Mouse (Mus musculus): Measurements from ENCODE around the gene Sbno2.

Sbno2 gene

GRCm38 (mm10) chr10:80033511-80034391 lies 71.6 kb downstream of the Sbno2 start:
- peak; percentile 63 to 67 for DNase-seq

GRCm38 (mm10) chr10:80032799-80033480 lies 72.4 kb downstream of the Sbno2 start:
- peak; percentile 71 to 77 for DNase-seq

GRCm38 (mm10) chr10:80030736-80031135 lies 74.6 kb downstream of the Sbno2 start:
- no peak for DNase-seq

- DNase-seq, result no peak
These were observed 75.2 kb downstream of the Sbno2 start for GRCm38 (mm10) chr10:80030191-80030590.

- DNase-seq, result no peak
These were observed 76.9 kb downstream of the Sbno2 start for GRCm38 (mm10) chr10:80028521-80028846.

GRCm38 (mm10) chr10:80027681-80028520 lies 77.5 kb downstream of the Sbno2 start:
- DNase-seq, result no peak

GRCm38 (mm10) chr10:80025889-80026288 lies 79.5 kb downstream of the Sbno2 start:
- peak in 1 of 2 experiments; percentile 38 for DNase-seq

GRCm38 (mm10) chr10:80025463-80025862 lies 79.9 kb downstream of the Sbno2 start:
- DNase-seq, result no peak

GRCm38 (mm10) chr10:80025044-80025347 lies 80.4 kb downstream of the Sbno2 start:
- no peak for DNase-seq

- DNase-seq, result no peak
These were observed 80.9 kb downstream of the Sbno2 start for GRCm38 (mm10) chr10:80024229-80025043.

- DNase-seq, result no peak
These were observed 81.6 kb downstream of the Sbno2 start for GRCm38 (mm10) chr10:80023758-80024157.

- no peak for DNase-seq
These were observed 82.6 kb downstream of the Sbno2 start for GRCm38 (mm10) chr10:80022806-80023205.

- no peak for DNase-seq
These were observed 83.2 kb downstream of the Sbno2 start for GRCm38 (mm10) chr10:80022164-80022563.

- no peak for DNase-seq
These were observed 84.1 kb downstream of the Sbno2 start for GRCm38 (mm10) chr10:80021320-80021641.

- no peak for DNase-seq
These were observed 84.6 kb downstream of the Sbno2 start for GRCm38 (mm10) chr10:80020603-80021319.

- no peak for DNase-seq
These were observed 85.2 kb downstream of the Sbno2 start for GRCm38 (mm10) chr10:80020191-80020590.

- no peak for DNase-seq
These were observed 85.8 kb downstream of the Sbno2 start for GRCm38 (mm10) chr10:80019471-80020131.

- DNase-seq, result peak; percentile 40 to 48
These were observed 86.6 kb downstream of the Sbno2 start for GRCm38 (mm10) chr10:80018739-80019297.

- DNase-seq, result no peak
These were observed 87.6 kb downstream of the Sbno2 start for GRCm38 (mm10) chr10:80017771-80018170.

GRCm38 (mm10) chr10:80017361-80017760 lies 88.0 kb downstream of the Sbno2 start:
- DNase-seq, result peak in 1 of 2 experiments; percentile 49

GRCm38 (mm10) chr10:80016931-80017330 lies 88.4 kb downstream of the Sbno2 start:
- no peak for DNase-seq

Data from kidney, postnatal 36 days (tissue).